ENCODE assay signal across 7 mouse cellular contexts in the genomic region with DNA sequence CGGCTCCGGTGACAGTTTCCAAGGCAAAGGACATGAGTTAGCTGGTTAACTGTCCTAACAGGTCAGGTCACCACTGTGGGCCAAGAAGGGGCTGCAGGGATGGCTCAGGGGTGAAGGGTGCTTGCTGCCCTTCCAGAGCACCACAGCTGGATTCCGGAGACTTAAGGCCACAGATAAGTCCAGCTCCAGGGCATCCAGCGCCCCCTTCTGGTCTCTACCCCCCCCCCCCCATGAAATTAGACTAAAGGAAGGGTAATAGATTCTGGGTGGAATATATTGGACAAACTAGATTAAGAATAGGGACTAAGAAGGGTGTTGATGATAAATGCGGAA. TPM values are rescaled to one million over a fixed set of nuclear protein-coding genes. Genes with fewer than 3 reads are reported as not detected.
DNase-seq lines count a peak whose midpoint lies in the region; ATAC-seq and TF ChIP-seq lines count a peak whose summit lies in the region.

No protein-coding gene starts in this region.

- H3K27me3 ChIP-seq in lung, embryonic 16.5 days (ENCODE audit: control insufficient read depth, insufficient read depth, low read depth, low read length), result no peaks in the 10 kb centered on the region
- H3K27me3 ChIP-seq in forebrain, embryonic 11.5 days (ENCODE audit: control insufficient read depth, insufficient read depth, low read length), result no peaks in the 10 kb centered on the region
- no peaks in the 10 kb centered on the region for H3K27me3 ChIP-seq in limb, embryonic 13.5 days
- no peaks in the 10 kb centered on the region for H3K27me3 ChIP-seq in small intestine, adult 2 months (ENCODE audit: control insufficient read depth, insufficient read depth, low read length)

- TF ChIP-seq CTCF in small intestine, adult 2 months (IDR thresholded peaks at IDR 0.05; ENCODE audit: extremely low read depth, insufficient read length, insufficient replicate concordance, low read depth, low read length), result no peak

- DNase-seq in lung, adult 18-20 months, result no peak
- DNase-seq in forebrain, embryonic 11.5 days (ENCODE audit: low spot score), result no peak
- DNase-seq in adrenal gland, adult 2 months, result no peak

- peaks cover 3% of the 10 kb centered on the region; the same call in 1 of the 2 replicates for H3K4me1 ChIP-seq in lung, embryonic 16.5 days (replicated peaks; ENCODE audit: control insufficient read depth, insufficient read depth, low read length)
- peaks cover 2% of the 10 kb centered on the region; the same call in 1 of the 2 replicates for H3K4me1 ChIP-seq in forebrain, embryonic 11.5 days (replicated peaks; ENCODE audit: control insufficient read depth, insufficient read depth, low read length)
- 0 out of 2 replicates have a peak, but pooled peaks cover 6% of the 10 kb centered on the region for H3K4me1 ChIP-seq in limb, embryonic 13.5 days
- H3K4me1 ChIP-seq in small intestine, adult 2 months (ENCODE audit: control insufficient read depth, insufficient read depth, insufficient read length, low read length), result peaks cover 2% of the 10 kb centered on the region; the same call in 1 of the 2 replicates

- no peaks in the 10 kb centered on the region for H3K36me3 ChIP-seq in lung, embryonic 16.5 days (ENCODE audit: control insufficient read depth, insufficient read depth, low read length)
- H3K36me3 ChIP-seq in forebrain, embryonic 11.5 days (ENCODE audit: control insufficient read depth, insufficient read depth, low read length), result no peaks in the 10 kb centered on the region
- H3K36me3 ChIP-seq in limb, embryonic 13.5 days, result 0 out of 2 replicates have a peak, but pooled peaks cover 3% of the 10 kb centered on the region
- no peaks in the 10 kb centered on the region; the same call in 1 of the 2 replicates for H3K36me3 ChIP-seq in small intestine, adult 2 months (ENCODE audit: control insufficient read depth, insufficient read depth, low read length)

- H3K4me3 ChIP-seq in lung, embryonic 16.5 days (ENCODE audit: low read length), result peak overlapping the region; percentile 83
- H3K4me3 ChIP-seq in forebrain, embryonic 11.5 days (ENCODE audit: low read depth, low read length), result peak overlapping the region; percentile 85
- H3K4me3 ChIP-seq in limb, embryonic 13.5 days, result peak overlapping the region; percentile 74
- H3K4me3 ChIP-seq in small intestine, adult 2 months (ENCODE audit: low read depth, low read length), result peak overlapping the region; percentile 80

- no peak for ATAC-seq in lung, embryonic 16.5 days (ENCODE audit: low read depth)
- no peak; the same call in 1 of the 2 replicates for ATAC-seq in forebrain, embryonic 11.5 days (replicated peaks; ENCODE audit: low FRiP score)
- peak; percentile 26; the same call in 1 of the 2 replicates for ATAC-seq in limb, embryonic 13.5 days (ENCODE audit: low FRiP score, low read depth)
- ATAC-seq in monocyte, adult 5-6 weeks (replicated peaks; ENCODE audit: insufficient number of reproducible peaks, low FRiP score, low TSS enrichment, poor library complexity, severe bottlenecking), result no peak

- peak overlapping the region; percentile 82 for H3K9ac ChIP-seq in lung, embryonic 16.5 days (ENCODE audit: low read length)
- peak overlapping the region; percentile 88 for H3K9ac ChIP-seq in forebrain, embryonic 11.5 days (ENCODE audit: low read length)
- no peak overlapping the region for H3K9ac ChIP-seq in limb, embryonic 13.5 days

- 34% methylated on average over 5 of the region's 5 CpGs for WGBS in lung, embryonic 16.5 days
- WGBS in forebrain, embryonic 11.5 days, result 33% methylated on average over 5 of the region's 5 CpGs
- WGBS in limb, embryonic 13.5 days, result 30% methylated on average over 5 of the region's 5 CpGs
- WGBS in small intestine, adult 2 months, result 36% methylated on average over 5 of the region's 5 CpGs

- H3K27ac ChIP-seq in lung, embryonic 16.5 days (ENCODE audit: low read length), result peak overlapping the region; percentile 4; the same call in 1 of the 2 replicates
- H3K27ac ChIP-seq in forebrain, embryonic 11.5 days (ENCODE audit: low read depth, low read length), result no peak overlapping the region
- H3K27ac ChIP-seq in limb, embryonic 13.5 days, result no peak overlapping the region; the same call in 1 of the 2 replicates
- no peak overlapping the region for H3K27ac ChIP-seq in small intestine, adult 2 months (ENCODE audit: insufficient read depth, low read depth, low read length)

- no peaks in the 10 kb centered on the region; the same call in 1 of the 2 replicates for H3K9me3 ChIP-seq in lung, embryonic 16.5 days (ENCODE audit: control insufficient read depth, low read length)
- no peaks in the 10 kb centered on the region for H3K9me3 ChIP-seq in forebrain, embryonic 11.5 days (ENCODE audit: control insufficient read depth, low read length)
- H3K9me3 ChIP-seq in limb, embryonic 13.5 days, result no peaks in the 10 kb centered on the region

- TF ChIP-seq POLR2A in small intestine, adult 2 months (IDR thresholded peaks at IDR 0.05; ENCODE audit: low read depth, low read length), result no peak

- H3K4me2 ChIP-seq in lung, embryonic 16.5 days (ENCODE audit: low read depth, low read length), result peak overlapping the region; percentile 79
- peak overlapping the region; percentile 74 for H3K4me2 ChIP-seq in forebrain, embryonic 11.5 days (ENCODE audit: low read depth, low read length, severe bottlenecking)
- H3K4me2 ChIP-seq in limb, embryonic 13.5 days (replicated peaks), result peak overlapping the region; percentile 72

RNA-seq across cellular contexts. Expression of gene Micu2, which starts 0.3 kb away (rescaled TPM):
- 74.1 and 74.9 TPM in 2 replicates for polyA plus RNA-seq in lung, embryonic 16.5 days (2015; fragmentation: Nextera tagmentation; extraction: Ambion mirVana)
- polyA plus RNA-seq in forebrain, embryonic 11.5 days (2014; fragmentation: Nextera tagmentation; extraction: Ambion mirVana), result 48.0 and 52.7 TPM in 2 replicates
- 93.8 and 100.0 TPM in 2 replicates for polyA plus RNA-seq in limb, embryonic 13.5 days (2015; fragmentation: Nextera tagmentation; extraction: Ambion mirVana)
- 10.7 and 26.8 TPM in 2 replicates for polyA plus RNA-seq in small intestine, adult 2 months (2012; rRNA removed)
- total RNA-seq in monocyte, adult 5-6 weeks (2017), result 110 to 135 TPM (median 128 TPM) in 3 replicates
- total RNA-seq in adrenal gland, adult 2 months (2021), result 10 to 100 TPM; 49.0 to 59.8 TPM
- 11.4 and 17.9 TPM in 2 replicates for polyA plus RNA-seq in adrenal gland, adult 2 months (2012; rRNA removed)
